Mouse (Mus musculus) CD8-positive naive resting alpha-beta T cell, adult 2 months (primary cell): ENCODE data around the gene Pirb.
A peak's percentile ranks its signal among the peaks of the same experiment; 100 is the strongest.

Experiments
- DNase-seq, 2 experiments: peaks; one replicate each; pipeline ENCODE4 v3.0.0; 2022; ENCODE audit warnings: low read depth in 2 of 2, low spot score in 2 of 2

Gene Pirb

DNA sequence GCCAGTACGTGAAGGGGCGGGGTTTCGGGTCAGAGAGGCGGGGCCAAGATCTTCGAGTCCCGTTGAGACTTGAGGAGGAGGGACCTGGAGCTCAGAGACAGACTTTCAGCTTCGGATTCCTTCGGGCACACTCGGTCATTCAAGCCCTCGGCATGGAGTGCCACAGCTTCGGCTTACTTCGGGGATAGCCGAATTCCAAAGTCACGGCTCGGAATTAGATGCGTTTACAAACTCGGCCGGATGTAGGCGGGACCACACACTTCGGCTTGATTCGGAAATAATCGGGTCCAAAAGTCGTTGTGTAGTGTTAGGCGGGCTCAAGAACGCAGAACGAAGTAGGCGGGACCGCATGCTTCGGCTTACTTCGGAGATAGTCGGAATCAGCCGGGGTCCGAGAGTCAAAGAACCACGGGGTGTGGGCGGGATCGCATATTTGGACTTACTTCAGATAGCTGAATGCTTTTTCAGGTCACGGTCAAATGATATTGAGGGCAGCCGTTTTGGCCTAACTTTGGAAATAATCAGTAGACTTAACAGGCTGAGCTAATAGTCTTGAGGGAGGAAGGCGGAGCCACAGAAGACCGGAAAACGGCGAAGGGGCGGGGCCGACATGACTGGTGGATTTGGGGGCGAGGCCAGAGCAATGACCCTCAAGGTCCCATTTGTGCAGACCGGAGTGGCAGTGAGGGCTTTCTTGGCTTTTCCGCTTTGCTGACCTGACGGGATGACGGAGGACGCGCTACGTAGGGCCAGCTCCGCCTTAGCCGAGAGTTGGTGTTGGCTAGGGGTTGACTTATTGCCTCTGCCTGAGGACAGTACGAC lies 27.0 kb downstream of the Pirb start, which contains the start of gene Mboat7:
Gene Mboat7 (minus strand): TSS at position 537 of the 822 bp plus-strand sequence.
- DNase-seq: peak; percentile 97 to 98

- DNase-seq: no peak
Observed at GRCm38 (mm10) chr7:3692382-3692986, 27.7 kb downstream of the Pirb start, which contains the start of gene Tsen34. Gene Tsen34 (plus strand): TSS chr7:3692863.

DNA sequence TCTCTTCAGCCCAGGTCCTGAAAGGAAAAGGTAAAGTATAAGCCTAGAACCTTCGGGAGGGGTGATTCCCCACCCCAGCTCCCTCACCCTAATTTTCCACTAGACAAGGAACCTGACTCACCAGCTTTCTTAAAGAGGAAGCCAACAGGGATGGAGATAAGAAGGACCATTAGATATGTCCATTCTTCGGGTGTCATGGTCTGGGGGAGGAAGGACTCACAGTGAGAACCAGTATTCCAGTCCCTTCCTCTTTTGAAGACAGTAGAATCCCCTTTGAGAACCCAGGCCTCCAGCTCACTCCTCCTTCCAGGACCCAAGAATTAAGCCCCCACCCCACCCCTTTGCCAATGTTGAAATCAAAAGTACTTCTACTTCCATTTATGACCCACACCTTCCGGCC lies 28.3 kb downstream of the Pirb start:
- no peak for DNase-seq

- no peak for DNase-seq
Observed at GRCm38 (mm10) chr7:3685400-3686187, 34.6 kb downstream of the Pirb start.

- no peak for DNase-seq
Observed at GRCm38 (mm10) chr7:3684698-3685097, 35.5 kb downstream of the Pirb start.

- no peak for DNase-seq
Observed at GRCm38 (mm10) chr7:3683908-3684550, 36.2 kb downstream of the Pirb start.

- DNase-seq: no peak
Observed at GRCm38 (mm10) chr7:3677342-3677741, 42.8 kb downstream of the Pirb start, which contains the start of gene Tmc4. Gene Tmc4 (minus strand): TSS chr7:3677553.

GRCm38 (mm10) chr7:3676371-3676770 lies 43.8 kb downstream of the Pirb start:
- no peak for DNase-seq

GRCm38 (mm10) chr7:3675228-3675548 lies 45.0 kb downstream of the Pirb start:
- DNase-seq: no peak

DNA sequence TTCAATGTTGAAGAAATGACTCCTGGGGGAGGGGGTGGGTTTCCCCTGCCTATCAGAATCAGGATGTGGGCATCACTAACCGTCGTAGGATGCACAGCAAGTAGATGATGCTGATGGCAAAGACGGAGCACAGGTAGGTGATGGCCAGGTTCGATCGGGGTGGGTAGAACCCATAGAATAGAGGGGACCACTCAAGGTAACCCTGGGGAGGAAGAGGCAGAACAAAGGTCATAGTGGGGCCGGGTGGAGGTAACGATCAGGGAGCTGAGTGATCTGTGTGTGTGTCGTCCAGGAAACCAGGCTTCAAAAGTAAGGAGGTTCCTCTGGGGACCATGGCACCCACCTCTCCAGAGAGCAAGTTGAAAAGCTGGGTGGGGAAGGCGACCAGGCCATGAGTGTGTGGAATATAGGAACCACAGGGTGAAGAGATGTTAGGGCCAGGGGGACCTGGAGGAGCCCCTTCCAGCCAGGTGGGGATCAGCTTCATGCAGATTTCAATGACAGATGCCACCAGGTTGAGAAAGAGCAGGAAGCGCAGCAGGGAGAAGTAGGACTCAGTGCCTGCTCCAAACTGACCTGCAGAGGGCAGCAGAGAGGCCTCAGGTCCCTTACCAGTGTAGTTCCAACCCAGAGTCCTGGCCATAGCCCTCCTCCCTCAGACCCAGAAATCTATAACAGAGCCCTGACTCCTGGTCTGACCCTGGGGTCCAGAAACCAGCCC lies 45.5 kb downstream of the Pirb start:
- peak; percentile 71 to 81 for DNase-seq

DNA sequence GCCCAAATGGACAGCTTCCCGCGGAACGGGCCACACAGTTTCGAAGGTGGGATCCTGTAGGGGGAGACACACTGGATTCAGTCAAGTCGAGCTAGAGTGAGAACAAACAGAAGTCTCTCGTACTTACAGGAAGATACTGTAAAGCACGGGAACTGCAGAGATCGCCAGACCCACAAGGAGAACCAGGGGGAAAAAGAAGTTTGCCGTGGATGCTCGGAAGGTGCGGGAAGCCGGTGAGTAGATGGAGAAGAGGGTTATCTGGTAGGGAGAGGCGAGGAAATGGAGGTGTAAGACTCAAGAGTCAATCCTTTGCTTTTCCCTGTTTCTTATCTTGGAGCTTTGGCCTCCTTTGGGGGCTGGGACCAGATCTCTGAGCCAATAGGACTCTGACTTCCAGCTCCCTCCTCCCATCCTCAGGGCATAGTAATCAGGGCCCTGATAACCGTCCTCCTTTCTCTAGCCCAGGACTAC lies 53.2 kb downstream of the Pirb start:
- DNase-seq: no peak

- peak; percentile 91 for DNase-seq
Observed at GRCm38 (mm10) chr7:3665215-3666114, 54.7 kb downstream of the Pirb start, which contains the start of gene Leng1. Gene Leng1 (minus strand): TSS chr7:3665840.

- DNase-seq: no peak
Observed at GRCm38 (mm10) chr7:3664524-3665214, 55.5 kb downstream of the Pirb start.
